Mouse (Mus musculus) mature B cell (primary cell): ENCODE data around the gene Sort1.

Experiments used
- in situ Hi-C: fragments of 300-500 bp; cut with MboI; formaldehyde crosslinking; loops from 2 replicates; pipeline ENCODE4 v1.14.3; 2019

Gene Sort1

GRCm38 (mm10) chr3:108327916-108328315 is 44.0 kb downstream of the Sort1 start:
- in situ Hi-C loops: no loop called here

DNA sequence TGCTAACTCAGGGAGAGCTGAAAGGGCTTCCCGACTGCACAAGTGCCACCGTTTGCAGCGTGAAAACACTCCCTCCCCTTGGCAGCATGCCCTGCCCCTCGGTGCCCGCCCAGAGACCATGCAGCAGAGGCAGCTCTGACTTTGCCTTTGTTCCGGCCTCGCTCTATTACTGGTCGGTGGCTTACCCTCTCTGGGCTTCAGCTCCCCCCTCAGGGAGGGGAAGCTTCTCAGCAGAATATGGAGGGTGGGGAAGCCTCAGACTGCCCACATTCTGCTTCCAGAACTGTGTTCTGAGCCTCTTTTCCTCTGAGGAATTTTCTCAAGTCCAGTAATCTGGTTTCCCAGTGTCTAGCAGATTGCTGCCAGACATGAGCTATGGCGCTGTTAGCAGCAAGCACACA is 44.6 kb downstream of the Sort1 start:
- in situ Hi-C loops: no loop called here

GRCm38 (mm10) chr3:108330812-108331211 is 46.9 kb downstream of the Sort1 start:
- in situ Hi-C loops: no loop called here

DNA sequence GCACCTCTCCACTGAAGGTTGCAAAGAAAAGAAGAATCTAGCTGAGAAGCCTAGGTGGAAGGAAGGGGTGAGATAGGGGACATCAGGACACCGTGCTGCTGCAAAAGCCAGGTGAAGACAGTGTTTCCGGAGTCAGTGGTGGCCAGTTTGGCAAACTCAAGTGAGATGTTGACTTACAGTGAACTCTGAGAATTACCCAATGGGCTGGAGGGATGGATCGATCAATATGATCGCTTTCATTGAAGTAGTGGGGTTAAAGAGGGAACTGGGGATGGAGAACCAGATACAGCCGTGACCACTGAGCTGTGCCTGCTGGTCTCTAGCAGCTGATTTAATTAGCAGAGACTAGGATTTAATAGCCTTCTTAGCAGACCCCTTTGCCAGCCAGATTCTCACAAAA is 53.0 kb downstream of the Sort1 start:
- in situ Hi-C loops: no loop called here

GRCm38 (mm10) chr3:108341040-108341439 is 57.2 kb downstream of the Sort1 start:
- in situ Hi-C loops: no loop called here

GRCm38 (mm10) chr3:108342185-108342584 is 58.3 kb downstream of the Sort1 start:
- in situ Hi-C loops: no loop called here

DNA sequence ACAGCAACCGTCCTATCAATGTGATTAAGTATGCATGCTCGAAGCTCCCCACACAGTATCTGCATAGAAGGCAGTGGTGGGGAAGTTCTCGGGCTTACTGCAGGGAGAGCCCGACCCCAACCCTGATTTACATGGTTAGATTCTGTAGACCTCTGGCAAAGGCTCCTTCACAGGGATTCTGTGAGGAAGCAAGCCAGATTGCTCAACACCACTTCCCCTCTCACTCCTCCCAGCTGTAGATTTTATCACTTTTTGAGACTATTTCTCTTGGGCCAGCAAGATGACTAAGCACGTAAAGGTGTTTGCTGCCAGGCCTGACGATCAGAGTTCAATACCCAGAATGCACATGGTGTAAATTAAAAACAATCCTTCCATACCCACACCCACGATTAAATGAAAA is 62.0 kb downstream of the Sort1 start:
- in situ Hi-C loops: no loop called here

DNA sequence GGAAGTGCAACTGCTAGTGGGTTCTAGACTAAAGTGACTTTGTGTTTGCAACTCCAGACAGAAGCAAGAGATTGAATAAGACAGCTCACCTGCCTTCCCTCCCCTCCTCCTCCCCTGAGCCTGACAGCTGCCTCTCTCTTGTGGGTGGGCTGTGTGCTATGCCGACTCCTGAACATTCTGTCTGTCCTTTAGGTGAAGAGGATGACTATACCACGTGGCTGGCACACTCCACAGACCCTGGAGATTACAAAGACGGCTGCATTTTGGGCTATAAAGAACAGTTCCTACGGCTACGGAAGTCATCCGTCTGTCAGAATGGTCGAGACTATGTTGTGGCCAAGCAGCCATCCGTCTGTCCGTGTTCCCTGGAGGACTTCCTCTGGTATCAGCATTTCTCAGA is 64.5 kb downstream of the Sort1 start:
- in situ Hi-C loops: no loop called here

DNA sequence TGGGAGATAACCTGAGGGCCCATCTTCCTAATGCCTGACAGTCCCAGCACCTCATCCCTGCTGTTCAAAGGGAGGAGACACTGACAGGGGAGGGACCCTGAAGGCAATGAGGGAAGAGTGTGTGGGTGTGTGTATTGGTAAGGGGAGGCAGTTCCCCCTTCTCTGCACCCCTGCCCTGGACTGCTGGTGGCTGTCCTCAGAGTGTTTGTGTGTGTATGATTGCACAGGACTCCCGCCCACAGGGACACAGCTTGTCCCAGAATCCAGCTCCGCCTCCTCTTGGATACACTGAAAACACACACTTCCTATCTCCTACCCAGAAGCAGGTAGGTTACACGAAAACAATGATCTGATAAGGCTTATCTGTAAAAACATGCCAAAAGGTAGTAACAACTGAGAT is 71.4 kb downstream of the Sort1 start:
- in situ Hi-C loops: no loop called here

DNA sequence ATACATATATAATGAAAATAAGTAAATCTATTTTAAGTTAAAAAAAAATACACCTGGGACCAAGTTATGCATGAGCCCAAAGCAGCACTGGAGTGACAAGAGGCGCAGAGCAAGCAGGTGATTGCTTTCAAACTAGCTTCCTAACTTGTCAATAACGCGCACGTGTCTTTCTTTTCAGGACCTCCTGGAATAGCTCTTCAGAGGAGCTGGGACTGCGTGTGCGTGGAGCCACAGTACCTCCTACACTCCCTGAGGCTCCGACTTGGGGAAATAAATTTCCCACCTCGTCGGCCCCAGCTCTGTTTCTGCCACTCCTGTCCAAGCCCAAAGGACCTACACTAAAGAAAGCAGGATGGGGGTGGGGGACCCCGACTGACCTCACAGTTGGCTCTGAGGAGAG is 73.2 kb downstream of the Sort1 start:
- in situ Hi-C loops: no loop called here

DNA sequence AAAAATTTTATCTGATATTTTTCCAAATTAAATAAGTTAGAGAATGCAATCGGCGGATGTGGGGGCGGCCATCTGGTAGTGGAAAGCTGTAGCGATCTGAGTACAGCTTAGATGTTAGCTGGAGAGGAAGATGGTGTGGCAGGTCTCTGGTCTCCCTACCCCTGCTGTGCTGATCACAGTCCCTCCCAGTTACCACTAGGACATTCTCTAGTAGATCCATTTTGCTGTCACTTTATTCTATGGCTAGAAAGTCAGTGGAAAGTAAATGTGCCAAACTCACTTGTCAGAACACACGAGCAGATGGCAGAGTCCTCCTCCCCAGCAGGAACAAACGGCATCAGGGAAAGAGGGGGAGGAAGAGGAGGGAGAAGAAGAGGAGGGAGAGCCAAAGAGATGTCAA is 74.6 kb downstream of the Sort1 start:
- in situ Hi-C loops: no loop called here

DNA sequence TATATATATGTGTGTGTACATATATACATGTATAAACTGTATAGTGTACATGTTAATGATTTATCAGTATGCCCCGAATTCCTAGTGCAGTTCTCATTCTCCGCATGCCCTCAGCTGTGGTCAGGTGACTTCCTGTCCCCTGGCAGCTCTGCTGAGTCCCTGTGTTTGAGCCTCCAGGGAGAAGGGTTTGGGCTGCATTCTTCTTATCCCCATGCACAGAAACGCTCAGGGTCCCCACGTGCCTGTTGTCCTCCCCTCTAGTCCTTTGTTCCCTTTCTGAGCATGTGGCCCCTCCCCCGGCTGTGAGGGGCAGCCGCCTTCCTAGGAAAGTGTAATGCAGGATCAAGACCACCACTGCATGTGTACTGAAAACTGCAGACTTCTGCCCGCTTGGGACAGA is 77.0 kb downstream of the Sort1 start:
- in situ Hi-C loops: no loop called here

DNA sequence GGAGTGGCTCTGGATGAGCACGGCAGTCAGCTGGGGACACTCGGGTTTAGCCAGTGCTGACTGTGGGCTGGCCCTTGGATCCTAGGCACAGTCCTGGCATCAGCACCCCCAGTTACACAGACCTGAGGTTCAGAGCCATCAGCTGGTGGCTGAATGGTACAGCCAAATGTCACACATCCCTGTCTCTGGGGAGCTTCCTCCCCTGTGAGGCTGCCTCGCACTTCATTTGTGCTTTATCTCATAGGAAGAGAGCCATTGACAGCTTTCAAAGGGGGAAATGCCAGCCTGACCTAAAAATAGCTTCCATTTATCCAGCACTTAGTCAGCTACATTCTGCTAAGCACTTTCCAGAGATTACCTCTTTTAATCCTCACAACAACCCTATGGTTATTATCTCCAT is 79.7 kb downstream of the Sort1 start:
- in situ Hi-C loops: no loop called here

DNA sequence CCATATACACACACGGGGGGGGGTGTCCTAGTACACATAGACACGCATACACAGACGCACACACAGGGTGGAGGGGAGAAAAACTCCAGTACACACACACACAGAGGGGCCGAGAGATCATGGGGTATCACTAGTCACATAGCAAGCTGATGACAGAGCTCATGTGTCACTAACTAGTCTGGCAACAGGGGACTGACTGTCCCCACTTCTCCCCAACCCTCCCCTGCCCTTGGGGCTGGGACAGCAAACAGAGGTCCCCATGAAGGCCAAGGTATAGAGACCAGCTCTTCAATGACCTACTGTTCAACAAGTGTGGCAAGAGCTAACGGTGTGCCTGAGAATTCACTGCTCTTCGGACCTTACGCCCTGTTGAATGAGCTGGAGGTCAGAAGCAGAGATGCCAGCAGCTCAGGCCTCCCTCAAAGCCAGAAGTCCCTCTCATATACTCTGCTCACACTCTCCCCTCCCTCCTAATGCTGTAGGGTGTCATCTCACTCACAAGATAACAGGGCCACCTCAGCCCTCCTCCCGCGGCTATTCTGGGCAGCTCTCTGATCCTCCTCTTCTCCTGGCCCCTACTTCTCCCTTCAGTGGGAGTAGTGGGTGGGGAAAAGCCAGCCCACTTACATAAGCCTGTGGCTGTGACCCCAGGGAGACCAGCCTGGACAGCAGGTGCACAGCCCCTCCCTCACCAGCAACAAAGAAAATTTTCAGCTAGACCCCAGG is 80.6 kb downstream of the Sort1 start, which contains the start of gene Mybphl:
Mybphl (plus strand) TSS at position 642 of the 726 bp plus-strand sequence.
- in situ Hi-C loops: no loop called here

GRCm38 (mm10) chr3:108367173-108367572 is 83.3 kb downstream of the Sort1 start:
- in situ Hi-C loops: no loop called here

- in situ Hi-C loops: no loop called here
Measured at GRCm38 (mm10) chr3:108367828-108368227, 83.9 kb downstream of the Sort1 start.

GRCm38 (mm10) chr3:108368721-108369120 is 84.8 kb downstream of the Sort1 start:
- in situ Hi-C loops: no loop called here

- in situ Hi-C loops: no loop called here
Measured at GRCm38 (mm10) chr3:108372274-108372673, 88.4 kb downstream of the Sort1 start.

- in situ Hi-C loops: no loop called here
Measured at GRCm38 (mm10) chr3:108372691-108373090, 88.8 kb downstream of the Sort1 start.

DNA sequence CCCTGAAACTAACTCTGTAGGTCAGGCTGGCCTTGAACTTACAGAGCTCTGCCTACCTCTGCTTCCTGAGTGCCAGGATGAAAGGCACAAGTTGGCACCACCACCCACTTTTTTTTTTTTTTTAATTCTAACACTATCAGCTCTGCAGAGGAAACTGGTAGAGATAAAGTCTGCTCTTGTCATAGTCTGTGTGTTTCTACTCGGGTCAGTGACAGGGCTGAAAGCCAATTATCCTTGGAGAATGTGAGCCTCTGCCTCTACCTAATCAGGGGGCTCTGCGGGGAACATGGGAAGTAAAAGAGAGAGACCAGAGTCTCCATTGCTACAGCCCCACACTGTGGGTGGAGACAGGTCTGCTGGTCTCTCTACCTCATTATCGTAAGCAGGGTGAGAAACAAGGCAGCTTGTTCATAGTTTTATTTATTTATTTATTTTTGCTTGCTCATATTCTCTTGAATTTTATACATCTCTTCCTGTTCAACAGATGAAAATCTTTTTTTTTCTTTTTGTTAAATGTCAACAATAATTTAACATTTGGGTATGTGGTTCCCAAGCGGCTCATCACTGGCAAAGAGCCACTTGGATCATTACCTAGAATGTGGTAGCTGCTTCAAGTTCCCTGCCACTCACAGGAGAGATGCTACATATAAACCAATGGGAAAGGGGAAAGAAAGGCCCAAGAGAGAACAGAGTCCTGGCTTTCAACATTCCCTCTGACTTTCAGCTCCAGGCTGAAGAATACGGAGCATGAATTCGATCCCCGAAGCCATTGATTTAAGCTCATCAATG is 95.2 kb downstream of the Sort1 start:
- in situ Hi-C loops: no loop called here

- in situ Hi-C loops: no loop called here
Measured at GRCm38 (mm10) chr3:108380695-108381094, 96.8 kb downstream of the Sort1 start.

DNA sequence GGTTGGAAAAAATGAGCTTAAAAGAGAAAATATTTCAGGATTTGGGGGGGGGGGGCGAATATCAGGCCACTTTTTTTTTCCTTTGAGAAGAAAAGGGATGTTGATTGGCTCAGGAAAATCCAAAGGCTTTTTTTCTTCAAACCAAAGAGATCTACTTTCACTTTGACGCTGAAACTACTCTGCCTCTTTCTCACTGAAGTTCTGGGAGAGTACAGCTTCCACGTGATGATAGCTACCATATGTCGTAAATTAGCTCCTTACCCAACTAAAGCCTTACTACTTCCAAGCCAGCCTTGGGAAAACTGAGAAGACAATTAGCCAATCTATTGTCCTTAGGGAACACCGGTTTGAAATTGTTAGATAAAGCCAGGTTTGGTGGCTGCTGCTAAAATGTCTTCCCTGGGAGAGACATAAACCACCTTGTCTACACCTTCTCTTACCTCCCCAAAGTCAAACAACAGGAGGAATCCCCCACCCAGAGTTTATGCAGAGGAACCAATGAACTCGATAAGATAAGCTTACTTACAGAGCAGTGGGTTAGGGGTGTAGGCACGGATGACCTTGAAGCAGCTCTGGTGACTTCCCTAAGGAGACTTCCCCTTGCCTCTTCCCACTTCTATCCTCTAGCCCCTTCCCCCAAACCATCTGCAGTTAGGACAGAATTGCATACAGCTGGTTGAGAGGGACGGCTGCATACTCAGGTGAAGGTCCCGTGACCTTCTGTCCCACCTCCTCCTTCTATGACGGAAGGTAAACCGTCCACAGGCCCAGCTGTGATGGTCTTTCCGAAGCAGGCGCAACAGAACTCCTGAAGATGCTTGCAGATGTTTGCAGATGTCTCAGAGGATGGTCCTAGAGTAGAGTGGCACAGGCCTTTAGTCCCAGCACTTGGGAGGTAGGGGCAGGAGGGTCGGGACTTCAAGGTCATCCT is 98.3 kb downstream of the Sort1 start:
- in situ Hi-C loops: no loop called here
